Mouse (Mus musculus) kidney, postnatal 0 days (tissue): ENCODE measurements at regions not wholly inside any gene's neighbourhood (a gene's known extent, or its start where the extent isn't known, plus 50 kb on each side); places are given as distances from the start of the nearest gene placed in this dataset.

Experiments used
- ATAC-seq: fragments of 200-750 bp; cut with Nextera tagmentation; replicated peaks from 2 replicates; pipeline ENCODE4 v1.8.0; 2017; ENCODE audit warnings: low read depth, moderate number of reproducible peaks, moderate TSS enrichment, moderate library complexity; ENCODE audit not compliant: low FRiP score
- DNase-seq: peaks from one replicate; pipeline ENCODE4 v3.0.0-alpha.2; 2016; ENCODE audit warnings: low spot score
- H3K27ac ChIP-seq: fragments of 300-500 bp; sonication (generic); 2 replicates; pipeline ENCODE4 v1.5.1; 2014; ENCODE audit warnings: mild to moderate bottlenecking
- H3K27me3 ChIP-seq: fragments of 300-500 bp; sonication (generic); 2 replicates; pipeline ENCODE4 v1.6.1; 2014; ENCODE audit warnings: low read length, mixed read lengths; ENCODE audit not compliant: insufficient read depth
- H3K36me3 ChIP-seq: fragments of 300-500 bp; sonication (generic); 2 replicates; pipeline ENCODE4 v1.6.1; 2014; ENCODE audit warnings: low read length, mixed read lengths; ENCODE audit not compliant: insufficient read depth
- H3K4me1 ChIP-seq: fragments of 300-500 bp; sonication (generic); replicated peaks from 2 replicates; pipeline ENCODE4 v1.6.1; 2014; ENCODE audit warnings: antibody characterized with exemption, low read length, mixed read lengths; ENCODE audit not compliant: insufficient read depth
- H3K4me2 ChIP-seq: fragments of 300-500 bp; sonication (generic); 2 replicates; pipeline ENCODE4 v1.6.1; 2014; ENCODE audit warnings: mild to moderate bottlenecking, low read length, moderate library complexity, mixed read lengths
- H3K4me3 ChIP-seq: fragments of 300-500 bp; sonication (generic); replicated peaks from 2 replicates; pipeline ENCODE4 v1.5.1; 2014; ENCODE audit warnings: low read depth, low read length
- H3K9ac ChIP-seq: fragments of 300-500 bp; sonication (generic); 2 replicates; pipeline ENCODE4 v1.6.1; 2014; ENCODE audit warnings: low read depth, low read length
- H3K9me3 ChIP-seq: fragments of 300-500 bp; sonication (generic); replicated peaks from 2 replicates; pipeline ENCODE4 v1.6.1; 2016; ENCODE audit warnings: low read length, inconsistent platforms, mixed read lengths
- CTCF ChIP-seq: IDR thresholded peaks from 2 replicates; pipeline ENCODE4 v1.5.1; 2016; ENCODE audit warnings: antibody characterized with exemption, low read depth, mild to moderate bottlenecking, moderate library complexity
- WGBS: fragments of 180-500 bp; shearing (Covaris S2); extraction: QIAGEN DNeasy Blood & Tissue Kit; methylation state at CpG from one replicate; pipeline ENCODE4 v1.1.7; 2014; 5-methylcytosine and 5-hydroxymethylcytosine counted together

DNA sequence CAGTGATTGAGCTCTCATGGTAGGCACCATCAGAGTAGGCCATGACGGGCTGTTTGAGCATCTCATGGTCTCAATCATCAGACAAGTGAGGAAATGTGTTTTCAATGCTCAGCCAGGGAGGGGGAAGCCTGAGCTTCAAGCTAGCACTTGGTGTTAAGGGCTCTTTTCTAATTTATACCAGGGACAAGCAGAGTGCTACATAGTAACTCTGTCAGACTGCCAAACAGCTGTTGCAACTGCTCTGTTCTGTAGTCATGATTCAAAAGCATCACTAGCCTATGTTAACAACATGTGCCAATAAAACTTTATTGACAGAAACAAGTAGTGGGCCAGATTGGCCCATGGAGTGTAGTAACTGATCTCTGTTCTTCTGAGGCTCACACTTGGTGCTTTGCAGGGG lies 235.0 kb downstream of the Gm26897 start:
- H3K9me3 ChIP-seq: no peaks in the 10 kb centered on the region
- no peaks in the 10 kb centered on the region for H3K27me3 ChIP-seq
- no peaks in the 10 kb centered on the region for H3K36me3 ChIP-seq
- H3K4me2 ChIP-seq: no peak overlapping the region
- no peak overlapping the region for H3K4me3 ChIP-seq
- no peak overlapping the region for H3K9ac ChIP-seq
- DNase-seq: no peak
- H3K4me1 ChIP-seq: no peaks in the 10 kb centered on the region
- no peak overlapping the region for H3K27ac ChIP-seq
- TF ChIP-seq CTCF: no peak
- WGBS: 84% methylated on average over 1 of the region's 1 CpGs
- ATAC-seq: no peak

DNA sequence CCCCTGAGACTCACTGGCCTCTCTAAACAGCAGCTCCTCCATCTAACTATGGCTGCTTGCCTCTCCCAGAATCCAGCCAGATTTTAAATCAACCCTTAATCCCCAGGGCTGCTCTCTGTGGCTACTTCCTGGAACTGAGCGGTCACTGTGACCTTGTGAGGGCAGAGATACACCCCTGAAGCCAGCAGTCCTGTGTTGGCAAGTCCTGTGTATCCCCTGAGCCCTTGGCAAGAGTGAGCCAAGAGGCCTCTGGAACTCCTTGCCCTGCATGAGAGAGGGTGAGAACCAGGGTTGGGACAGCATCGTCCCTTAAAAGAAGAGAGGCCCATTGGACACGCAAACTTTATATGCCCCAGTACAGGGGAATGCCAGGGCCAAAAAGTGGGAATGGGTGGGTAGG lies 237.5 kb downstream of the Gm26897 start:
- Histone ChIP-seq H3K9me3 (no peaks in the 10 kb centered on the region), H3K4me3 (no peak overlapping the region), H3K9ac (no peak overlapping the region), H3K36me3 (no peaks in the 10 kb centered on the region), H3K4me1 (no peaks in the 10 kb centered on the region), H3K4me2 (no peak overlapping the region), H3K27me3 (no peaks in the 10 kb centered on the region), H3K27ac (no peak overlapping the region)
- no peak for DNase-seq
- 69% methylated on average over 3 of the region's 3 CpGs for WGBS
- no peak for ATAC-seq
- no peak for TF ChIP-seq CTCF

DNA sequence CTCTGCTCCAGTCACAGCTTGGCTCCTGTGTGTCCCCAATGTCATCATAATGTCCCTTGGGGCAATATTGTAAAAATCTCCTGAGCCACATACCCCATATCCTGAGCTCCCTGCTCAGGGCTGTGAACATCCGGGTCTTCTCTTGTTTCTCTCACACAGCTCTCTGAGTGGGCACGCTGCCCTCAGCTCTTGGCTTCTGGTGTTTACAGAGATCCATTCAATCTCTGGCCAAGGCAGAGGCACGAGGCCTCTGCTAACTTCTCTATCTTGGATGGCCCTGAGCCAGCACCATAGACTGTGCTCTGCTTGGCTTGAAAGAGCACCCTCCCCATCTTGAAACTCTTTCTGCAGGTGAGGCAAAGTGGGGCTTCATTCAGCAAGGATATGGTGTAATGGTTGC lies 238.2 kb downstream of the Gm26897 start:
- 58% methylated on average over 3 of the region's 3 CpGs for WGBS
- H3K9me3 ChIP-seq: no peaks in the 10 kb centered on the region
- H3K9ac ChIP-seq: no peak overlapping the region
- no peaks in the 10 kb centered on the region for H3K36me3 ChIP-seq
- ATAC-seq (no peak), DNase-seq (no peak)
- no peak overlapping the region for H3K4me2 ChIP-seq
- no peak overlapping the region for H3K27ac ChIP-seq
- H3K4me1 ChIP-seq: no peaks in the 10 kb centered on the region
- no peak overlapping the region for H3K4me3 ChIP-seq
- TF ChIP-seq CTCF: no peak
- H3K27me3 ChIP-seq: no peaks in the 10 kb centered on the region

DNA sequence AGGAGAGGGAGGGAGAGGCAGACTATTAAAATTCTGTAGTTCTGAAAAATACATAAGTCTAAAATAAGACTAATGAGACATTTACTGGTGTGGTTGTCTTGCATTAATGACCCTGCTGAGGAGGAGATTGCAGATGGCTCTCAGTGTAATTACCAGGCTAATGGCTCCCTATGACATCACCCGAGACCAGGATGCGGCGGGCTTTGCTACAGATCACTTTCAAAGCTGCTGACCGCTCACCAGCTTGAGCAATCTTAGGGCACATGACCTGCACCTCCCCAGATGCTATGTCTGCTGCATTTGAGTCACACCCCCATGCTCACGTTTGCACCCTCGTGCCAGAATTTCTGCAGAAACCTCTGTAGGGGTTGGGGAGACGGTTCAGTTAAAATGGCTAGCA lies 242.0 kb downstream of the Gm26897 start:
- Histone ChIP-seq H3K9me3 (no peaks in the 10 kb centered on the region), H3K9ac (no peak overlapping the region), H3K4me1 (no peaks in the 10 kb centered on the region), H3K36me3 (no peaks in the 10 kb centered on the region), H3K27me3 (no peaks in the 10 kb centered on the region), H3K4me3 (no peak overlapping the region), H3K4me2 (no peak overlapping the region), H3K27ac (no peak overlapping the region)
- ATAC-seq (no peak), DNase-seq (no peak)
- WGBS: 25% methylated on average over 7 of the region's 7 CpGs
- TF ChIP-seq CTCF: no peak

DNA sequence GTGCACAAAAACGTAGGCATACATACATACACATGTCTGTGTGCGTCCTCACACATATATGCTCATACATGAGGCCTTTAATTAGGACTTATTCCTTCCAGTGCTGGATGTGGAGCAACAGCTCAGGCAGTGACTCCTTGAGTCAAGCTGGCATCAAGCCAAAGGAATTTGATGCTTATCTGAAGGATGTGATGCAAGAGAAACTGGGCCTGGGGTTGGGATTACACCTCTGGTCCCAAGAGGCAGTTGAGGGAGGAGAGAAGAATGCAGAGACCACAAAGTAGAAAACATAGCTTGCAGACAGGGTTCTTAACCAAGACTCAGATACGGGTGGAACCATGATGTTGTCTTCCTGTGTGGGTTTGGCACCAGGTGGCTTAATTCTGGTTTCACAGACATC lies 245.9 kb downstream of the Gm26897 start:
- DNase-seq (no peak), ATAC-seq (no peak)
- H3K9me3 ChIP-seq: no peaks in the 10 kb centered on the region
- no peaks in the 10 kb centered on the region for H3K36me3 ChIP-seq
- H3K4me2 ChIP-seq: no peak overlapping the region
- H3K9ac ChIP-seq: no peak overlapping the region
- H3K4me3 ChIP-seq: no peak overlapping the region
- no peak for TF ChIP-seq CTCF
- no peak overlapping the region for H3K27ac ChIP-seq
- no peaks in the 10 kb centered on the region for H3K4me1 ChIP-seq
- no peaks in the 10 kb centered on the region for H3K27me3 ChIP-seq
- WGBS: 73% methylated on average over 3 of the region's 3 CpGs

DNA sequence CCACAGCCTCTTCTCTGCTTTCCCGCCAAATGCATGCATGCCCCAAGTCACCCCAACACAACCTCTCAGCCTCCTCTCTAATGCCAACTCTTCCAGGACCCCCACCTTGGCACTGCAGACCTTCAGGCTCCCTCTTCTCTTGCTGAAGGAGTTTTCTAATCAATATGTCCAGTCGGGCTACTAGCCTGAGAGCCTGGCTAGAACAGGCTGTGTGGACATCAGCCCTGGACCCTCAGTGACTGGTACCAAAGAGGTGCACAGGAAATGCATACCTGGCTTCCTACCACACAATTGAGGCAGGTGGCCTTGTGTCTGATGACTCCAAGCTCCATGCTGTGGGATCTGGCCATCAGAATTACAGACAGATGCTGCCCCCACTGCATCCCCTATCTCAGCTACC lies 248.4 kb downstream of the Gm26897 start:
- TF ChIP-seq CTCF: no peak
- Histone ChIP-seq H3K9ac (no peak overlapping the region), H3K27ac (no peak overlapping the region), H3K36me3 (no peaks in the 10 kb centered on the region), H3K4me3 (no peak overlapping the region), H3K4me1 (no peaks in the 10 kb centered on the region), H3K9me3 (no peaks in the 10 kb centered on the region), H3K27me3 (no peaks in the 10 kb centered on the region), H3K4me2 (no peak overlapping the region)
- no peak for DNase-seq
- ATAC-seq: no peak
- 89% methylated on average over 2 of the region's 2 CpGs for WGBS

DNA sequence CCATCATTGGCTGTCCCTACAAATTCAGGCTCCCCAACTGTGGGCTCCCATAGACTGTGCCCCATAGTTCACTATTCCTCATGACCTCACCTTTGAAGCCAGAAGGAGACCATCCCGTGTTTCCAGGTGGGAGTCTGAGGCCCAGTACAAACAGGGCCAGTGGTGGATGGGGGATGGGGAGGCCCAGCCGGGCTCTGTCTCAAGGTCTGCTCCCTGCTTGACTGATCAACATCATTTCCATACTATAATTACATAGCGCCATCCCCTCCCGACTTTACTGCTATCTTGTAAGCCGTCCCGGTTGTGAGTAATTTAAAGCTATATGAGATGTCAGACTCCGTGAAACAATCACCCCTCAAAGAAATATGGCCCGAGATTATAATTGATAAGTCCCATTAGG lies 252.3 kb downstream of the Gm26897 start:
- 61% methylated on average over 8 of the region's 8 CpGs for WGBS
- ATAC-seq (no peak), DNase-seq (no peak)
- Histone ChIP-seq H3K36me3 (no peaks in the 10 kb centered on the region), H3K27me3 (no peaks in the 10 kb centered on the region), H3K9ac (no peak overlapping the region), H3K27ac (no peak overlapping the region), H3K4me3 (no peak overlapping the region), H3K4me1 (no peaks in the 10 kb centered on the region), H3K4me2 (no peak overlapping the region), H3K9me3 (no peaks in the 10 kb centered on the region)
- TF ChIP-seq CTCF: no peak
